Mouse (Mus musculus) lung, postnatal 14 days (tissue): ENCODE measurements around the gene Gm11541.

Experiments
- DNase-seq: peaks from one replicate; pipeline ENCODE4 v3.0.0; 2021

Gm11541 gene

DNA sequence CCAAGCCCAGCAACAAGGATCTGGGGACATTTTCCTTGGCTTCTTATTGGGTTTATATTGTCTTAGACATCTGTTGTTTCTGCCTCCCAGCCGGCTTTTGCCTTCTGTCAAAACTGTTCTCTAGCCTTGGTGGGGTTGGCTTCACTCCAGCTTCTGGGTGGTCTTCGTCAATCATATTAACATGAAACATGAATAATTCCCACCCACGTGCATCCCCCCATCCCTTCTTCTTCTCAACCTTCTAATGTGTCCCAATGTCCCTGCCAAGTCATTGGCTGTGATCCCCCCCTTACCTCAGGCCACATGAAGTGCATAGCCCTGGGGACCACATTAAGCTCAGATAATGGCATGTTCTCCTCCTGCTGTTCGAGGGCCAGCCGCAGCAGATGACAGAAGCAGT, at the start of gene Gm11541:
Gm11541 (minus strand) TSS at position 28 of the 400 bp plus-strand sequence.
- DNase-seq: no peak

DNA sequence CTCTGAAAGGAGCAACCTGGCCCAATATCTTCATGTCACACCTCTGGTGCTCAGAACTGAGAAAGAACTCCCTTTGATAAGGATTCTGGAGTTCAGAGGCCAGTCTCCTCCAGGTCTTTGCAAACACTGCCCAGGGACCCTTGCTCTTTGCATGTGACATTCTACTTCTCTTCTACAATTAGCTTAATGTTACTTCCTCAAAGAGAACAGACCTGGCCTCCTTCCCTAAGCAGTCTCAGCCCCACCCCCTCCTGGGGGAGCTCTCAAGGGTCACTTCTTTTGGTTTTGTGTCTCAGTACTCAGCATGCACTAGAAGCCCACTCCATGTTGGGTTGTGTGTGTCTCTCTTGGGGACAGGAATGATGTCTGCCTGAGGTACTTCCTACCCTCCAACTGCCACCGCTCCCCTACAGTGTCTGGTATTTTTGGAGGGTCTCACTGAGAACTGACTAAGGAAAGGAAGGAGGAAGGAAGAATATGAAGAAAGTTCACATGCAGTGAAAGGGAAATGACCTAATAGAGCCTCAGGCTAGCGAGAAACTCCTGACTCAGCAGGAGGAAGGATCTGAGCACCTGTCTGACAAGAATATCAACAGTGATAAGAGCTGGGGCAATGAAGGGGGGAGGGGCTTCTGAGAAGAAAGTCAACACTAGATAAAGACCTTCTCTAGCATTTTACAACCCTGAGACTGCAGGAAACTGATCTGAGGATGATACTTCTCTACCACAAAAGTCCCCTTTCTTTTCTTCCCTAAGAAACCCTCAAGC, 48.8 kb upstream of the Gm11541 start:
- DNase-seq: no peak

DNA sequence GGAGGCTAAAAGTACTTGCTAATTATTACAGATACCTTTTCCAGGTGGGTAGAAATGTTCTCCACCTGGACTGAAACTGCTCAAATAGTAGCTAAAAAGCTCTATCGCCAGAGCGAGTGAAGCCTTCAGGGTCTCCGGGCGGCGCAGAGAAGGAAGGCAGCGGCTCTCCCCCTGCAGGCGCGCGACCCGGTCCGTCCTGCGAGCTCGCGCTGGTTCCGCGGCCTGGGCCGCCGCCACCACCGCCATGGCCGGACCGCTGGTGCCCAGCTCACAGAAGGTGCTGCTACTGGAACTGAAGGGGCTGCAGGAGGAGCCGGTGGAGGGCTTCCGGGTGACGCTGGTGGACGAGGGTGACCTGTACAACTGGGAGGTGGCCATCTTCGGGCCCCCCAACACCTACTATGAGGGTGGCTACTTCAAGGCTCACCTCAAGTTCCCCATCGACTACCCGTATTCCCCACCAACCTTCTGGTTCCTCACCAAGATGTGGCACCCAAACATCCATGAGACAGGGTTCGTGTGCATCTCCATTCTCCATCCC, 37.5 kb upstream of the Gm11541 start, which contains the start of gene Cdc34b:
Cdc34b (plus strand) TSS at position 51 of the 541 bp plus-strand sequence.
- no peak for DNase-seq

DNA sequence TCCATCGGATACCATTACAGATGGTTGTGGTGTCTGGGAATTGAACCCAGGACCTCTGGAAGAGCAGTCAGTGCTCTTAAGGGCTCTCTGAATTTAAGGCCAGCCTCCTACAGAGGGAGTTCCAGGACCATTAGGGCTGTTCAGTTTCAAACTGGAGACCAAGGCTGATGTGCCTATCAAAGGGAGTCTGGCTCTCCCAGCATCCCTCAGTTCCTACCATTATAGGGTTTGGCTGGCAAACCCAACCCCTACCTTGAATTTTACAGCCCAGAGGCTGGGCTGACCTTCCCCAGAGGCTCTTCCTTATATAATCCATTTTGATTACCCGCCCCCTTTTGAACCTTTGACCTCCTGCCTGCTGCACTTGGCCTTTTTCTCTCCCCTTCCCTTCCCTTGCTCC, 31.4 kb upstream of the Gm11541 start:
- DNase-seq: no peak

DNA sequence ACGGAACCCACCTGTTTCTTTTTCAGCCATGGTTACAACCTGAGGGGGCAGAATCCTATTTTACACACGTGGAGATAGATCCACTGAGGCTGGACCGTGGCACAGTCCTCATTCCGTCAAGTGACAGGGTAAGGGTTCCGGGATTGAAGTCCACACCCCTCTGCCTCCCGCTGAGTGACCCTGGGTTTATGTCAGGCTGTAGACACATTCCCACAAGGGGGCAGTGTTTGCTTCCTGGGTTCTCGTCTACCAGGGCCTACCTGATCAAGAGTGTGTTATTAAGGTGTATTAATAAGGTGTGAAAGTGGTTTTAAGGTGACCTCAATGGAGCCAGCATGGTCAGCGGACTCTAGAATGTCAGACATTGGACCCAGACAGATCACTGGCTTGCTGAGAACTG, 28.5 kb upstream of the Gm11541 start:
- peak; percentile 34 for DNase-seq

DNA sequence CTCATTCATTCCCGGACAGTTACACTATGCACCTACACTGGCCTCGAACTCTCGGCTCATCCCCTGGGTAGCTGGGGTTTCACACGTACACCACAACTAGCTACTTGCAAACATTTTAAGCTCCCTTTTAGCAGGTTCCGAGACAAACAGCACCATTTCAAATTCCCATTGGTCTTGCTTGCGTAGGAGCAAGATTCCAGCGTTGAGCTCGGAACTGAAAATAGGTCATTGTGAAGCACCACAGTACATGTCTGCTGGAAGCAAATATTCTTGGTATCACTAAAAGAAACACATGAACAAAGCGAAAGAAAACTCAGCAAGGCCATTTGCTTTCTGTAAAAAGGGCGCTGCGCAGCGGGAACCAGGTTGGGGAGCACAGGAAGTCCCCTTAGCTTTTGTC, 26.9 kb upstream of the Gm11541 start:
- no peak for DNase-seq

DNA sequence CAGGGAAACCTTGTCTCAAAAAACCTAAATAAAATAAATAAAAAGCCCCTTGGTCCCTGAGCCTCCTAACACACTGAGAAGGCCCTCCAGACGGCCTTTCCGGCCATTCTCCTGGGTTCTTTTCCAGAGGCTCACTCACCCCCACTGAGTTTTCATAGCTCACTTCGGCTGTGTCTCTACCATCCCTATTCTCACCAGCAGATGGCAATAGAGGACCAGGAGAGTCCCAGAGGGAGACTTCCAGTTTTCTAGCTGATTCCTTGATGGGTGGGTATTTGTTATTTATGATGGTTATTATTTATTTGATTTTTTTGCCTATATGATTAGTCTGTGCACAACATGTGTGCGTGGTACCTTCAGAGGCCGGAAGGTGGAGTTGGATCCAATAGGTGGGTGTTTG, 26.0 kb upstream of the Gm11541 start:
- DNase-seq: peak; percentile 81

DNA sequence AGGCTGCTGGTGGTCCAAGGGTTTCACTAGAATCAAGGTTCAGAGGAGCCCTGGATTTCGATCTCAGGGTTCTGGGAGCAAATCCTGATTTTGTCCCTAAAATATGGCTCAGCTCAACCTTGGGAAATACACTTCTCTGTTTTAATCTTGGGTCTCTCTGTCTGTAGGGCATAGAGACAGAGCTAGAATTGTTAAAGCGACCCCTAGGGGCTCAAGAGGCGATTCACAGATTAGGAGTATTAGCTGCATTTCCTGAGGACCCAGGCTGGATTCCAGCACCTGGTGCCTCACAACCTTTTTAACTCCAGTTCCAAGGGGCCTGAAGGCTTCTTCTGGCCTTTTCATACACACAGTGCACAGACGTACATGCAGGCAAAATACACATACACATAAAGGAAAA, 25.3 kb upstream of the Gm11541 start:
- DNase-seq: no peak

DNA sequence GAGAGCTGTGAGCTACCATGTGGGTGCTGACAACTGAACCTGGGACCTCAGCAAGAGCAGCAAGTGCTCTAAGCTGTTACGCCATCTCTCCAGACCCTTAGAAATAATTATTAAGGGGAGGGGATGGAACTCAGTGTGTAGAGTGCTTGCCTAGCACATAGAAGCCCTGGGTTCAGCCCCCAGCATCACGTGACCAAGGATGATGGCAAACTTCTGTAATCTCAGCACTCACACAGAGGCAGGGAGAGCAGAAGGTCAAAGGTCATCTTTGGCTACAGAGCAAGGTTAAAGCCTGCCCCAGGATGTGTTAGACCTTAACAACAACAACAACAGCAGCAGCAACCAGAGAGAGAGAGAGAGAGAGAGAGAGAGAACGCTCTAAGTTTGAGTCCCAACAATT, 24.2 kb upstream of the Gm11541 start:
- DNase-seq: no peak

DNA sequence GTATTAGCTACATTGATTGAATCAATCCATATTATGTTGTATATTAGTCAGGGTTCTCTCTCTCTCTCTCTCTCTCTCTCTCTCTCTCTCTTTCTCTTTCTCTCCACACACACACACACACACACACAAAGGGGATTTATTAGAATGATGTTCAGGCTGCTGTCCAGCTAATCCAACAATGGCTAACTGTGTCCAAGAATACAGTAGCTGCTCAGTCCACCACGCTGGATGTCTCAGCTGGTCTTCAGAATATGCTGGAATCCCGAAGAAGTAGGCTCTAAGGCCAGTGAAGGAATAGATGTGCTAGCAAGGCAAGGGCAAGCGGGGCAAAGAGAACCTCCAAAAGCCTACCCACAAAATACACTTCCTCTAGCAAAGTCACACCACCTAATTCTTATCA, 23.0 kb upstream of the Gm11541 start:
- no peak for DNase-seq

DNA sequence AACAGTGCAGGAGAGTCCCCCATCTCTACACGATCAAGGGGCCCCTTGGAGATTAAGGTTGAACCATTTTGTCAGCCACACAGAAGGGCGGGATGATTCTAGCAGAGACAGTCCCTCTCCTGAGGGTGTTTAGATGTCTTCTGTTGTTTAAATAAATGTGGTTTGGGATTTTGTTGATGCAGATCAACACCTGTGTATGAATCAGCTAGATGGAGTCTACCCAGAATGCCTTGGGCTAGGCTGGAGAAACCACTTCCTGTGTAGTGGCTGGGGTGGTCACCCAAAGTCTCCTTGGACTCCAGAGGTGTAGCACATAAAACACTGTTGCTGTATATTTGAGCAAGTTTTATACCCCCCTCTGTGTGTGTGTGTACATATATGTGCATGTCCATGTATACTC, 14.9 kb upstream of the Gm11541 start:
- DNase-seq: no peak

DNA sequence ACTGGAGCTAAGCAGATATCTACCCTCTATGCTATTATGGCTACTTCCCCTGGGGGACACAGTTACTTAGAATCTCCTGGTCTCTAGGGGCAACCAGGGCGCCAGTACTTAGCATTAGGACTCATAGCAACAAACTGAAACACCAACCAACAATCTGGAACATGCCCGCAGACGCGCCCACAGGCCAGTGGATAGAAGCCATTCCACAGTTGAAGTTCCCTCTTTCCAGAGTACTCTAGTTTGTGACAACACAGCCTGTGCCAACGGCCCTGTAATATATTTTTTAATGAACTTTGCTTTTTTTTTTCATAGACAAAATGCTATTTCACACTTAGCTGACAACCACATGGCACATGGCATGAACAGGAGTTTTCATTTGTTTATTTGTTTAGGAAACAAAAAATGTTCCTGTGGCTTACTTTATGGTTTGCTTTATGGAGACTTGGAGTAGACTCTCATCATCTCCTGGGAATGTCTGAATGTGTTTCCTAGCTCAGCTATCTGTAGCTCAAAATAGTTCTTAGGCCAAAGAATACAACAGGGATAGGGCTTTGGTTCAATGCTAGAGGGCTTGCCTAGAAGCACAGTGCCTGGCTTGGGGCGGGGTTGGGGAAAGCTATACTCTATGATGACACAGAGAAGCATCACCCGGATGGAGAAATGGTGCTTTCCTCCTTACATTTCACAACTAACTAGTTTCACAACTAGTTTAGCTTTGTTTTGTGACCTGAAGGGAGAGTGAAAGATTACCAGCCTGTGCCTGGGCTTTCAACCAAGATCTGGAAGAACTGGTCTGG, 14.0 kb upstream of the Gm11541 start:
- DNase-seq: no peak

DNA sequence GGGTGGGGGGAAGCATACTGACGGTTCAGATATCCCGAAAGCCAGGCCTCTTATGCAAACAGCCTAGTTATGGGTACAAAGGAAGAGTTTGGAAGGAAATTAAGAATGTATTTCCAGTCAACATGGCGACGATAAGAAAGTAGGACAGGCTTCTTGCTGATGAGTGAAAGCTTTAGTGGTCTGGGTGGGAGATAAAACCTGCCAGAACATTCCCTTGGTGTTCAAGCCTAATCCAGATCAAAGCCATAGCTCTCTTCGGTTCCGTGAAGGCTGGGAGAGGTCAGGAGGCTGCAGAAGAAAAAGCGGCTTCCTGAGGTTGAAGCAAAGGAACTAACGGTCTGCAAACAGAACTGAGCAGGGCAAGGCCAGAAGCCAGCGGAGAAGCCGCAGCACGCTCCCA, 12.9 kb upstream of the Gm11541 start:
- no peak for DNase-seq

DNA sequence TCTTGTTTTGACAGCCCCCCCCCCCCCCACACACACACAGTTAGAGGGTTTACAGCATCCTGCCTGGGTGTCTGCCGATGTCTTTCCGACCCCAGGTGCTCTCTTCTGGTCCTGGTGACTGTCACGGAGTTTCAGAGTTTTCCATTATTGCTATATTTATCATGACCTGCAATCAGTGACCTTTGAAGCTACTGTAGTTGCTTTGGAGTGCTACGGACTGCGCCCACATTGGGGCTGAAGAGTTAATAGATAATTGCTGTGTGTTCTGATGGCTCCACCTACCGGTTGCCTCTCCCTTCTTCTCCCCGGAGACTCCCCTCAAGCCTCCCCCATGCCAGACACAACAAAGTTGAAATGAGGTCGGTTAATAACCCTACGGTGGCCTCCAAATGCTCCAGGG, 12.5 kb upstream of the Gm11541 start:
- peak; percentile 61 for DNase-seq

DNA sequence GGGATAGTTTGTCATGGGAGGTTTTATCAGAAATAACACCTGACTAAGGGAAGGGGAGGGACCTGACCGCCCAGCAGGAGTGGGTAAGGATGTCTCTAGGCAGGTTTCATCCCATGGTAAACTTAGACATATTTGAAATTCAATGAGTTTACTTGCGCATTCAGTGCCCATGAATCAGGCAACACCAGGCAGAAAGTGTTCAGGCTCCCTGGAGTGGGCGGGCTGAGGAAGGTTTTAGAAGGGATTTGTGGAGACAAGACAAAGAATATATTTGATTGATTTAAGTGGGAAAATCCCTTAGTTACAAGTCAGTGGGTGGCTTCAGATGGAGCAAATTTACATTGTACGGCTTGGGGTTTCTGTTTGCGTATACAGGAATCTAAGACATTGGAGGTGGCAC, 11.3 kb upstream of the Gm11541 start:
- DNase-seq: no peak

DNA sequence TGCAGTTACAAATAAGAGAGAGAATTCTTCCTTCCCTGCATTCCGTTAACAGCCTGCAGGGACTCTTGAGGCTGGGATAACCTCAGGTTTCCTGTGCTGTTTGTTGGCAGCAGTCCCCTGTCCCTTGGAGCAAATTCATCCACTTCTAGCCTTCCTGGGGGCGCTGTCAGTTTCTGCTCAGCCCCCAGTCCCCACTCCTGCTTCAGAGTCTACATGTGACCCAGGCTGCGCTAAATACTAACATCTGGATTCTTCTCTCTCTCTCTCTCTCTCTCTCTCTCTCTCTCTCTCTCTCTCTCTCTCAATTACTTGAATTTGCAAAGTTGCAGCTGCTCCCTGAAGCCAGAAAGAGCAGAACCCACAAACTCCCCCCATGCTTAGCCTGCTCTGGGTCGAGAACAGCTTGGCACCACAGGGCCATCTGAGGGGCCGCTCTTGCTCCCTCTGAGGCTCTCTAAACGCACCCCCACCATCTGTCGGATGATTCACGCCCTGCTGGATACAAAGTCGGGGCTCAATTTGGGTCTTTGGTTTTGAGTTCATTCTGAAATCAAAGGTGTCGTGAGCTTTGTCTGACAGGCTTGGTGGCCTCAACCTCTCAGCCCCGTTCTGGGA, 9.1 kb upstream of the Gm11541 start:
- no peak for DNase-seq

DNA sequence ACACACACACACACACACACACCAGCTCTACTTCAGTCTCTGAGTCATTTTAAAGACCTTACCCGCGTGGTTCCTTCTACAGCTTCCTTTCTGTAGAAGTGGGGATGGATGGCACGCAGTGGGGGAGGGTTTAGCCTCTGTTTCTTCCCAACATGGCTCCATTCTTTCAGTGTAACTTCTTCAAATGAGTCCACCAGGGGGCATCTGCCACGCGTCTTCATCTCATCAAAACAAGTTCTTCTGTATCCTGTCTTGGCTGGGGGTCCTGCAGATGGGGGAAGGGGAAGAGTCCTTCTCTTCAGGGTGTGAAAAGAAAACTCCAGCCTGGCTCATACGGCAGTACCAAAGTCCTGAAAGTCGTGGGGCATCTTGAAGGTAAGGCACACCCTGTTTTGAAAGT, 279 bp downstream of the Gm11541 start:
- DNase-seq: no peak

DNA sequence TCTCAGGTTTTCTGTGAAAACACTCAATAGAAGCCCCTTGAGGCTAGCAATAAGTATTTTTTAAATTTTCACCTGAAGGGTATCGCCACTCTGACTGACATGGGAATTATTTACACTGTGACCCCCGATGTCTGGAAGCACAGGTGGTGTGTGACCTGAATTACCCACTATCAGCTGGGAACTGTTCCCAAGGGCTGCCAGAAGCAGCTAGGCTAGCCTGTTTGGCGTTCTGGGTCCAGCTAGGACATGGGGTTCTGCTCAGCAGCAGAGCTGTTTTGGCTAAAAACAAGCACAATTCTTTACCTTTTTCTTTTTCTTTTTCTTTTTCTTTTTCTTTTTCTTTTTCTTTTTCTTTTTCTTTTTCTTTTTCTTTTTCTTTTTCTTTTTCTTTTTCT, 2.1 kb downstream of the Gm11541 start:
- DNase-seq: no peak

DNA sequence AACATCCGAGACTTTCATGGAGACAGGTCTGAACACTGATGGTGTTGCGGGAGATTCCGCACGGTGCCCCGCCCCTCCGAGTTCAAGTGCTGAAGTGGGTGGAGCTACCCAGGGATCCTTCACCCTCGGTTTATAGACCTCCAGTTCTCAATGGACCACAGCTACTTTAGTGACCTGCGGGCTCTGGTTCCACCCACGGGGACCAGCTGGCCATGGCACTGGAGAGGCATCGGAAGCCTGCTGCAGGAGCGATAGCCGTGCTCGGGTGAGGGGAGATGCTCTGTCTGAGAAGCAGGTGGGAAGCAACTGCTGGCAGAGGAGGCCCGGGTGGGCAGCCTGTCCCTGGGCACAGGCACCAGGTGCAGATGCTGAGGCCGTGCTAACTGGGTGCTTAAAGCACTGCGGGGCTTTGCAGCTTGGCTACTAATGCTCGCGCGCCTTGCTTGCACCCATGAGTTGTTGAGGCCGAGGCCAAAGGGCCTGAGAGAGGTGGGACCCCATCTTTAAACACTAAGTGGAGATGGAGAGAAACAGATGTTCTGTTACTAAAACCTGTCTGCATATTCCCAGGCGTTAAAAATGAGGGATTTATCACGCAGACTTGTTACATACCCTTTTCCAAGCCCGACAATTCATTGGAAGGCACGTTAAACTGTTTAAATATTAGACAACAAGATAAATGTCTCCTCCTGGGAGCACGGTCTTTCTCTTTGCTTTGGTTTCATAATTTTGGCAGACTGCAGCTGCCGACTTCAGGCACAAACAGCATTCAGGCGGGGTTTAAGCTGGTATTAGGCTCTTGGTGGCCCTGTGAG, 2.7 kb downstream of the Gm11541 start:
- DNase-seq: no peak

DNA sequence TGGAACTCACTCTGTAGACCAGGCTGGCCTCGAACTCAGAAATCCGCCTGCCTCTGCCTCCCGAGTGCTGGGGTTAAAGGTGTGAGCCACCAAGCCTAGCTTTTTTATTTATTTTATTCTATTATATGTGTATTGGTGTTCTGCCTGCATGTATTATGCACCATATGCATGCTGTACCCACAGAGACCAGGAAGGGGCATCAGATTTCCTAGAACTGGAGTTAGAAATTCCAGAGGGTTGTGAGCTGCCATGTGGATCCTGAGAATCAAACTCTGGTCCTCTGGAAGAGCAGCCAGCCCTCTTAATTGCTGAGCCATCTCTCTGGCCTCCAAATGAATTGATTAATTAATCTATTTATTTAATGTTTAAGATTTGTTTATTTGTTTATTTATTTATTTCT, 4.9 kb downstream of the Gm11541 start:
- DNase-seq: no peak

DNA sequence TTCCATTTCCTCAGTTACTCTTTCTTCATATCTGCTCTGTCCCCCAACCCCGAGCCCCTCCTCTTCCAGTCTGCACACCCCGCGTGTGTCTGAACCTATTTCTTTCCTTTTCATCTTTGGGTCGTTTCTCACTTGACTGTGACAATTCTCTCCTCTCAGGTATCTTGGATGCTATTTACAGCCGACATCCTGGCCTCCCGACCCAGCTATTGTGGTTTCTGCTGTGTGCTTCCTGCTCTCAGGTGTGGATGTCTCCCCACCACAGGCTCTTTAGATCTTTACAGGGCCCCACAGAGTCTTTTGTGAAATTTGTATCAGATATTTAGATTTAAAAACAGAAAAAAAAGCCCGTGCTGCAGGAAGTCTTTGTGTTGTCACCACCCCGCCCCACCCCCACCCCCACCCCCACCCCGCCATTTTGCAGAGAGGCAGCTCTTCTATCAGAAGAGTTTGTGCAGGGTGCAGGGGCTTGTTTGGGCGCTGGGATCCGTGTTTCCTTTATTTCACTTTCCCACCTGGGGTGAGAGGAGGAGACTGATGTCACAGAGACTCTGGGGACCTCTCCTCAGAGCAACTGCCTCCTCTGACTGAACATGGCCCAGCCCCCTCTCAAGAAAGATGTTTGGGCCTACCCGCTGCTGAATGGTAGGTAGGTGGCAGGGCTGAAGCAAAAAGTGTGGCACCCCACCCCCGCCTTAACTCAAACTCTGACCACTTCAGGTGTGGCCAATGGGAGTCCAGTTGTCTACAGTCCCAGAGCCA, 6.4 kb downstream of the Gm11541 start:
- no peak for DNase-seq

DNA sequence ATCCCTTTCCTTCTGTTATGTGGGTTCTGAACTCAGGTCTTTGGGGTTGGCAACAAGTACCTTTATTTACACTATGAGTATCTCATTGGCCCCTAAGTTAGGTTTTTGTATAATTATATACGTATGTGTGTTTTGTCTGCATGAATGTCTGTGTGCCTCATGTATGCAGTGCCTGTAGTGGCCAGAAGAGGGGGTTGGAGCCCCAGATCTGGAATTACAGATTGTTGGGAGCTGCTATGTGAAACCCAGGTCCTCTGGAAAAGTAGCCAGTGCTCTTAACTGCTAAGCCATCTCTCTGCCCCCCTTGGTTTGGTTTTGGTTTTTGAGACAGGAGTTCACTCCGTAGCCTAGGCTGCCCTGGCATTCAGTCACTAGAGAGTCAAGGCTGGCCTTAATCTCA, 7.2 kb downstream of the Gm11541 start:
- DNase-seq: no peak
